Mouse (Mus musculus) left cerebral cortex, adult 6 months (tissue): Measurements from ENCODE around the gene Sycp2l. TPM values are rescaled to one million over a fixed set of nuclear protein-coding genes. Genes with fewer than 3 reads are reported as not detected.

Experiments
- long read RNA-seq, 2 experiments: library from polyadenylated mRNA; unstranded; transcript quantifications; one replicate each; pipeline ENCODE4 v2.0.0; 2019 to 2020
- polyA plus RNA-seq: library from polyadenylated mRNA; unstranded; fragments of <200 nt; fragmentation: Nextera tagmentation; gene quantifications from 2 replicates; pipeline ENCODE4 v1.2.3, GENCODE M21; 2021

The Sycp2l gene
- 0.10 TPM in 1 of 2 replicates, not detected in the other for polyA plus RNA-seq
- long read RNA-seq, experiment 1, partial matches to known transcripts, result 1 of 1 reads
- long read RNA-seq, experiment 1, other reads (novel, unspliced or antisense), result 0 of 1 reads
- long read RNA-seq, experiment 2, result 0 reads

GRCm38 (mm10) chr13:41113940-41114339 is at the start of gene Sycp2l:
Sycp2l (plus strand) TSS chr13:41114307.

GRCm38 (mm10) chr13:41079421-41079780 is 34.7 kb upstream of the Sycp2l start, which contains the start of gene Mak:
Mak (minus strand) TSS chr13:41079706.

GRCm38 (mm10) chr13:41110935-41111334 is 3.2 kb upstream of the Sycp2l start, which contains the start of gene Gcm2:
Gcm2 (minus strand) TSS chr13:41111035.

GRCm38 (mm10) chr13:41220304-41220834 is 106.3 kb downstream of the Sycp2l start, which contains the start of gene Elovl2:
Elovl2 (minus strand) TSS chr13:41220405.

Other genes with a start within 250 kb of the Sycp2l start
- 52.6 and 60.9 TPM in 2 replicates for gene Pak1ip1, start 113.3 kb upstream of the Sycp2l start, polyA plus RNA-seq
- 115 and 136 TPM in 2 replicates for gene Tmem14c, start 98.0 kb upstream of the Sycp2l start, polyA plus RNA-seq
- 1.4 and 1.5 TPM in 2 replicates for gene Mak, start 34.6 kb upstream of the Sycp2l start, polyA plus RNA-seq
- not detected in 2 replicates for gene Gcm2, start 3.3 kb upstream of the Sycp2l start, polyA plus RNA-seq
- 12.1 and 13.7 TPM in 2 replicates for gene Elovl2, start 106.1 kb downstream of the Sycp2l start, polyA plus RNA-seq
- 34.1 and 53.7 TPM in 2 replicates for gene Smim13, start 135.5 kb downstream of the Sycp2l start, polyA plus RNA-seq
- gene Gm17364, start 159.7 kb downstream of the Sycp2l start, polyA plus RNA-seq, result not detected in 2 replicates